10 mouse cellular contexts compared by ENCODE assay signal in the genomic region with DNA sequence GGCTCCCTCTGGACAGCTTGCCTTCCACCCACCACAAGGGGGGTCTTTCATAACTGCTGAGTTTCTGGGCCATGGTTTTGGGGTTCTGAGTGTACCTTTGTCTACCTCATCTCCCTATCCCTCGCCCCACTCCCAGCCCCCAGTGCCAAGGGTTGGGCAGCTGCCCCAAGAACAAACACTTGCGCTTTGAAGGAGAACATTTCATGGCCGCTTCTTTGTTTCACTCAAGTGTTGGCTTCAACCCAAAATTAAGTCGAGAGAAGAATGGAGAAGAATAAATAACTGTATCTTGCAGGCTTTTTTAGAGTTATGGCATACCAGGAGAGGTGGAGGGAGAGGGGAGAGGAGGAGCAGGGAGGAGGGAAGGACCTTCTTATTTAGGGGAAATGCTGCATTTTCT.
"Had no signal": no experiment of that assay in that cellular context is flagged by ENCODE, and none has a peak within 500 bp of the region (broad histone marks: within the 10 kb centered on the region; RNA-seq: fewer than 3 reads in every experiment).

No protein-coding gene starts in this region.

- H3K9me3 ChIP-seq: hindbrain, embryonic 15.5 days; limb, embryonic 15.5 days; liver, embryonic 12.5 days; midbrain, embryonic 13.5 days had no signal

- H3K36me3 ChIP-seq: hindbrain, embryonic 15.5 days; limb, embryonic 15.5 days; liver, embryonic 12.5 days; midbrain, embryonic 13.5 days had no signal

- H3K4me2 ChIP-seq: hindbrain, embryonic 15.5 days; limb, embryonic 15.5 days; liver, embryonic 12.5 days; midbrain, embryonic 13.5 days had no signal

- H3K9ac ChIP-seq: hindbrain, embryonic 15.5 days; limb, embryonic 15.5 days; liver, embryonic 12.5 days; midbrain, embryonic 13.5 days had no signal

- H3K27me3 ChIP-seq: hindbrain, embryonic 15.5 days; limb, embryonic 15.5 days; liver, embryonic 12.5 days; midbrain, embryonic 13.5 days had no signal

- ATAC-seq: intestine, embryonic 16.5 days; liver, embryonic 12.5 days; midbrain, embryonic 13.5 days had no signal

- H3K27ac ChIP-seq: hindbrain, embryonic 15.5 days; left cerebral cortex, adult 2 months; limb, embryonic 15.5 days; liver, embryonic 12.5 days; midbrain, embryonic 13.5 days had no signal

- H3K4me1 ChIP-seq: limb, embryonic 15.5 days; liver, embryonic 12.5 days; midbrain, embryonic 13.5 days had no signal

- H3K4me3 ChIP-seq: hindbrain, embryonic 15.5 days; left cerebral cortex, adult 2 months; limb, embryonic 15.5 days; liver, embryonic 12.5 days; midbrain, embryonic 13.5 days had no signal

- DNase-seq: kidney, postnatal 10 days; retina, postnatal 1 day; right cerebral cortex, postnatal 14 days; thymus, postnatal 4 days had no signal
